Mouse (Mus musculus): ENCODE measurements around the gene Gm44579.

Gm44579 gene

DNA sequence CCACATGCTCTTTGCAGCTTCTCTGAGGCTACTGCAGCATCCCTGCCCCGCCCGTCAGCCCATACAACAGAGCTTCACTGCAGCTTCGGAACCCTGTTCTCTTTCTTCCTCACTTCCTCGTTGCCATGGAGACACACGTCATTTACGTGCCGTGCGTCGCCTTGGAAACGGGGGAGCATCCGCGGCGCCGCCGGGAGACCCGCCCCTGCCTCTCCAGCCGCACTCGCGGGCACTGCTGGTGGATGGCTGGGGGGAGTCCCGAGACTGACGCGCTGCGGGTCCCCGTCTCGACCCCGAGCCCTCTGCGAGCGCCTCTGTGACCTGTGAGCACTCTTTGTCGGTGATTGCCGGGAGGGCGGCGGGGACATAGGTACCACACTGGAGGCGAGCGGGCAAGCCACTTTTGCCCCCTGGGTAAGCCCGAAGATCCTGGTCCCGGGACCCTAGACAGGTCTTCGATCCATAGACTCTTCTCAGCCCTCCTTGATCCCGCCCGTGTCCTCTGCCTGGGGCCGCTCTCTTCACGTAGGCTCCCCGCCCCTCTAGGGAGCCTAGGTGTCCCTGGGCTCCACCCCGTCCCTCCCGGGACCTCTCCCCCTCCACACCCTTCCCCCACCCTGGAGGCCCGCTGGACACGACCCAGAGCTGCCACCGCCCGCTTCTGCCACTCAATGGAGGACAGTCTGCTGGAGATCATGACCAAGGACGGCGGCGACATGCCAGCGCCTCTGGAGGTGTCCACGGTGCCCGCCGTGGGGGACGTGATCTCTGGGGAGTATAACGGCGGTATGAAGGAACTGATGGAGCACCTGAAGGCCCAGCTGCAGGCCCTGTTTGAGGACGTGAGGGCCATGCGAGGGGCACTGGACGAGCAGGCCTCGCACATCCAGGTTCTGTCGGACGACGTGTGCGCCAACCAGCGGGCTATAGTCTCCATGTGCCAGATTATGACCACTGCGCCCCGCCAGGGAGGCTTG, 52.8 kb downstream of the Gm44579 start:
- peak; percentile 68 to 81 for DNase-seq (ENCODE audit: low spot score in 2 of 2)

DNA sequence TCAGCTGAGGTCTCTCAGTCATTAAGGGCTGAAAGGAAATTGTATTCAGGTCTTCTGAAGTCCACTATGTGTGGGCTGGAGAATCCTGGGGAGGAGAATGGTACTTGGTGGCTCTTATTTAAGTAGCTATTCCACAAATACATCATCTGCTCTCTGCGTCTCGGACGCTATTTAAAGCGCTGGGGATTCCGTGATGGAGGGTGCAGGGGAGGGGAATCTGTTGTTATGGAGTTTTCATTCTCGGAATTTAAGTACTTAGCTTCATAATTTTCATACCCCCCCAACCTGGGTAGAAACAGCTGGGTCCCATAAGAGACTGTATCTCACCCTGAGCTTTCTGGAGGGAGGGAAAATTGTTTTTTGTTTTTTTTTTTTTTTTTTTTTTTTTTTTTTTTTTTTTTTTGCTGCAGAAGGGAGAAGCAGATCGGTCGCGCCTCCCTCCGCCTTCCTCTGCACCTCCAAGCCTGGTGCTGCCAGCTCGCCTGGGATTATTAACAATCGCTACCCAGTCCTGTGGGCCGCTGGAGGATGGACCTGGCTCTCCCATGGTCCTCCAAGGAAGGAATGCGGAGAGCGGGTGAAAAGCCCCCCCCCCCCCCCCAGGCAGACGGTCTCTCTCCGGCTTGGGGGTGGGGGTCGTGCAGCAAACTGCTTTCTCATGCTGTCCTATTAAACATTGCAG, 53.7 kb downstream of the Gm44579 start, which contains the start of gene Ccdc184:
TSS of gene Ccdc184 (plus strand) at position 196 of the 682 bp plus-strand sequence.
- no peak for DNase-seq (ENCODE audit: low spot score in 2 of 2)

DNA sequence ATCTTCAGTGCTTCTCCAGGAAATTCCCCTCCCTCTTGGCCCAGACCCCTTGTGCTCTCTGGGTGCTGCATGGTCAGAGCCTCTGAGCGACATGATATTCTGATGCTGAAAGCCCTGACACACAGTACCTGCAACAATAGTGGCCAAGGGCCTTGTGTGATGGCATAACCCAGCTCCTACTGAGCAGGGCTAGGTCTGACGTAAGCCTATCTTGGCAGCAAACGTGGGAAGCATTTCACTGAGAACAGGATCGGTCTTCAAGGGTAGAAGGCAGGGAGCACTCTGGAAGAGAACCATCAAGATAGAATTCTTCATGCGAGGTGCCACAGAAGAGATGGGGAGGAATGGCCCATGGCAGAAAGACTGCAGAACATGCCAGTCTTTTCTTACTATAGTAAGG, 55.3 kb downstream of the Gm44579 start, which contains the start of gene Asb8:
TSS of gene Asb8 (minus strand) at position 101 of the 400 bp plus-strand sequence.
- DNase-seq (ENCODE audit: low spot score in 2 of 2) = no peak

DNA sequence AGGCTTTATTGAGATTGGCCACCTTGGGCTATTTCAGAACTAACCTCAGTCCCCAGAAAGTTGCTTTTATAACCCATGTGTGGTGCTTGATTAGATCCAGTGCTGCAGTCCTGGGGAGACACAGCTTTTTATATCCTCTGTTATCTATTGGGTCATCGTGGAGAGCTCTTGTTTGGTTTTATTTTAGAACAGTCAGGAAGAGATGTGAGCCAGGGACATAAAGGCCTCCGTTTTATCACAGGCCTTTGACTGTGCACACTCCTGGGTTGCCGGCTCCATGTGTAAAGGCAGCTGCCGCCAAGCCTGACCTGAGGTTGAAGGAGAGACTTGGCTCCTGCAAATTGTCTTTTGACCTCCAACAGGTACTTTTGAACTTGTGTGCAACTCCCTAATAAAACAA, 58.2 kb downstream of the Gm44579 start:
- no peak for DNase-seq (ENCODE audit: low spot score in 2 of 2)

DNA sequence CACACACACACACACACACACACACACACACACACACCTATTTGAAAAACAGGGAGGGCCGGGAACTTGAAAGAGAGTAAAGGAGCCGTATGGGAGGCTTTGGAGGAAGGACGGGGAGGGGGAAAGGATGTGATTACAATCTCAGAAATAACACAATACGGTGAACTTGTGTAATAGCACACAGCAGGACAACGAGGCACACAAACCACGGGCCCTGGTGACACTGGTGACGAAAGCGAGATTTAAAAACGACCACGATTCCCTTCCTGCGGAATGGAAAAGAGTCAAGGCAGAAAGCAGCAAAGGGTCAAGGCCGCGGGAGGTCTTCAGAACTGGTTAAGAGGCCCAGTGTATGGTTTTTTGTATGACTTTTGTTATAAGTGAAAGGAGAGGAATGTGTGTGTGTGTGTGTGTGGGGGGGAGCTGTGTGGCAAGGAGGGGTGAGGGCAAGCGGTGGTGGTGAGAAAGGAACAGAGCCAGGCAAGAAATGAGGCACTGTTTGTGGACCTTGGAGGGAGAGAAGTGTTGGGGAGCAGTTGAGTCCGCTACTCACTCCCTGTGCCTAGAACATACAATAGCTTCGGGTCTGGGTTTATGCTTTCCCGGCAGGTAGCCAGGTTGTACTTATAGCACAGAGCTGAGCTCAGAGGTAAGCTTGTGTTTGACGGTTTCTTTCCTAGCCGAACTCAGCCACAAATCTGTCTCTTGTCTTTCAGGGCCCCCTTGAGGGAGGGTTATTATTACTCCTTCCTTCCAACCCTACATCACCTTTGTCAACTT, 59.6 kb downstream of the Gm44579 start:
- no peak for DNase-seq (ENCODE audit: low spot score in 2 of 2)

GRCm38 (mm10) chr15:98157253-98157652, 63.5 kb downstream of the Gm44579 start:
- DNase-seq (ENCODE audit: low spot score in 2 of 2) = no peak

DNA sequence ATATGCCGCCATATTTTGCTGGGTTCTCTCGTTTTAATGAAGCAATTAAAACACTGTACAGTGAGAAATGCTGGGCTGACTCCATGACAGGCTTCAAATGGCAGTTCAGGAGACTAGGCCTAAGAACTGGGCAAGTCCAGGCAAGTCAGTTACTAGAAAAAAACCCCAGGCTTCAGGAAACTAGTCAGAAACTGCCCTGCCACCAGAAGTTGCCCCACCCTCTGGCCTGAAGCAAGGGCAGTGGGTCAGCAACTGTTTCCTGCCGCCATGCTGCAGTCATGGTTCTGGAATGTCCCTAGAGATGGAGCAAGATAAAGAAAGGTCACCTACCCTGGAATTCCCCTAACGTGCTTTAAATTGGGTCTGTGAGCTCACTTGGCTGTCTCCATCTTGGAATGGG, 64.8 kb downstream of the Gm44579 start:
- DNase-seq (ENCODE audit: low spot score in 2 of 2) = no peak

GRCm38 (mm10) chr15:98155272-98155671, 65.5 kb downstream of the Gm44579 start:
- no peak for DNase-seq (ENCODE audit: low spot score in 2 of 2)

DNA sequence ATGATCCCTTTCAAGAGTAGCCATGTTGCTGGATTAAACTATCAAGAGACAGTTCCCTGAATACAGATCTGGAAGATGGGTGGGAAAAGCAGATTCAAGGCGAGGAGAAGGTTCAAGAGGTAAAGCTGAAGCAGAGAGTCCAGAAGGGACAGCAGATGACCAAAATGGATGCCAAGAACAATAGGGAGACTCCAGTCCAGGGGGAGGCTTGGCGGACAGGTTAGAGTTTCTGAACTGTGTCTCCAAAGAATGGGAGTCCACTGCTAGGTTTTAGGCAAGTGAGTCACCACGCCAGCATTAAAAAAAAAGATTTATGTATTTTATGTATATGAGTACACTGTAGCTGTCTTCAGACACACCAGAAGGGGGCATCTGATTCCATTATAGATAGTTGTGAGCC, 66.1 kb downstream of the Gm44579 start:
- DNase-seq (ENCODE audit: low spot score in 2 of 2) = no peak

DNA sequence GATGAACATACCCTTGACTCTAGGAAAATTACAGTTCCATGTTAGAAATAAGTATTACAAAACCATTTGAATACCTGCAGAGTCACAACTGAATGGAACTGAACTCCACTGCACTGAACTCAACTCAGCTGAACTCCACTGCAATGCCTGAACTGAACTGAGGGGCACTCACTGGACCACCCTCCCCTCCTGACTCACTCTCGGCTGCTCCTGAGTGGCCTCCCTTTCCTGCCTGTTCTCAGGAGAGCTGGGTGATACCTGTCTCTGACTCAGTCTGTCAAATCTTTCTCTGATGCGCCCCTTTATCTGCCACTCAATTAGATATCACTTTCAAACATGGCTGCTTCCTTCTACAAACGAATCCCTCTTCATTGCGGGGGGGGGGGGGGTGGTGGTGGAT, 66.6 kb downstream of the Gm44579 start:
- DNase-seq (ENCODE audit: low spot score in 2 of 2) = no peak

DNA sequence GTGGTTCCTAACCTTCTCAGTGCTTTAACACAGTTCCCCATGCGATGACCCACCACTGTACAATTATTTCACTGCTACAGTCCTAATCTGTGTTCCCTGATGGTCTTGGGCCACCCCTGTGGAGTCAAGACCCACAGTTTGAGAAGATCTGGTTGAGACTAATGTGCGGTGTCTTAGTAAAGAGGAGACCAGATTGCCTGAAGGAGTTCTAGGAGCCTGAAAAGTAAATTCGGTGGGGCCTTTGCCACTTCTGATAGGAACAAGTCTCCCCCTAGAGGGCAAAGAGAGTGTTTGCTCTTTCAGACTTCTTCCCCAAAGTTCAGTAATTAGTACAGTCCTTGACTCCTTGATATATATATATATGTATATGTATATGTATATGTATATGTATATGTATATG, 67.2 kb downstream of the Gm44579 start:
- DNase-seq (ENCODE audit: low spot score in 2 of 2) = no peak

DNA sequence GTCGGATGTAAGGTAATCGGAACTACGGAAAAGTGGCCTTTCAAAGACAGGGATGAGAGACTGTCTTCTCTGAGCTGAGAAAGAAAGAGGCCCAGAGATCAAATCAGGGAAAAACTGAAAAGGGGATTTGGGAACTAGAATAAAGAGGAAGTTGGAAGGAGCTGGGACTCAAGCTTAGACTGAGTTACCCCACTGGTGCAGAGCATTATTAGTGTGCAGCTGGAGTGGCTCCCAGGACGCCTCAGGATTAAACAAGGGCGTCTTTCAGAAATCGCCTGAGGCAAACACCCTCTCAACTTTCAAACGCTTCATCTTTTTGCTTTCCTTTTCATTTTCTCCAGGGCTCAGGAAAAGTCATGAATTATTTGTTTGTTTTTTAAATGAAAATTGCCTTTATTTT, 67.9 kb downstream of the Gm44579 start:
- DNase-seq (ENCODE audit: low spot score in 2 of 2) = no peak

DNA sequence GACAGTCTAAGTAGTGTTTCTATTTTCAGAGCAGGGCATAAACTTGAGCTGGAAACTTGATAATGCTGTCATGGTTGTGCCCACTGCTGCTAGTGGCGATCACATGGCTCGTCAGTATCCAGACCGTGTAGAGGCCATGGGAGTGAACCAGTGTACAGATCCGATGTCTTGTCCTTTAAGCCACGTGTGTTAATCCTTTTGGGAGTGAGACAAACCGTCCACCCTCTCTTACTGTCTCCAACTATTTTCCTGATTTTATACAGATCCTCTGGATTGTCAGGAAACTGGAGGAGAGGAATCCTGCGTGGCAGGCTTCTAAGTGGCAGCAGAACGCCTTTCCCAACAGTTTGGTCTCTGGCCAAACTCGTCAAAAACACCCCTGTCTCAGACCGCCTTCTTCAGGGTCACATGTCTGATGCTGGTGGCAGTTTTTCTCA, 71.6 kb downstream of the Gm44579 start:
- no peak for DNase-seq (ENCODE audit: low spot score in 2 of 2)

GRCm38 (mm10) chr15:98148356-98148755, 72.4 kb downstream of the Gm44579 start:
- DNase-seq (ENCODE audit: low spot score in 2 of 2) = no peak

DNA sequence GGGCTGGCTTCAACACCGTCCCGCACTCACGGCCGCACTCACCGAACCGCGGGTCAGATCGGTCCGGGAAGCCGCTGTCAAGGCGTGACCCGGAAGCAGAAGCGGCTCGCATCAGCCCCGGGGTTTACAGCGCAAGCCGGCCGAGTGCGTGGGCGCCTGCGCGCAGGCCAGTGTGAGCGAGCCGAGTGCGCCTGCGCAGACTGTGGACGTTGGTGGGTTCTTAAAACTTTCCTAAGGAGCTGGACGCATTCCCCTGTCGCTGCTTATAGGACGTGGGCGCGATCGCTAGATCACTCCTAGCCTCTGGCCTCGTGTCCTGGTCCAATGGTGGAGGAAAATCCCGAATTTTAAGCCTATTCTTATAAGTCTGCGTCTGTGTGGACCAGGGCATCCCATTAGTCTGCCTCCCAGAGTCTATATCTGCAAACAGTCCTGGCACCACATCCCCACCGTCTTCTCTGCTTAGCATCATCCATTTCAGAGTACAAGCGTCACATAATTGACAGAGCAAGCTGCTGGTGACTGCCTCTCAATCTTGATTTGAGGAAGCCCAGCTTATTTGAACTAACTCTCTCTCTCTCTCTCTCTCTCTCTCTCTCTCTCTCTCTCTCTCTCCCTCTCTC, 75.1 kb downstream of the Gm44579 start:
- peak; percentile 89 to 92 for DNase-seq (ENCODE audit: low spot score in 2 of 2)

GRCm38 (mm10) chr15:98144861-98145507, 75.8 kb downstream of the Gm44579 start:
- no peak for DNase-seq (ENCODE audit: low spot score in 2 of 2)

DNA sequence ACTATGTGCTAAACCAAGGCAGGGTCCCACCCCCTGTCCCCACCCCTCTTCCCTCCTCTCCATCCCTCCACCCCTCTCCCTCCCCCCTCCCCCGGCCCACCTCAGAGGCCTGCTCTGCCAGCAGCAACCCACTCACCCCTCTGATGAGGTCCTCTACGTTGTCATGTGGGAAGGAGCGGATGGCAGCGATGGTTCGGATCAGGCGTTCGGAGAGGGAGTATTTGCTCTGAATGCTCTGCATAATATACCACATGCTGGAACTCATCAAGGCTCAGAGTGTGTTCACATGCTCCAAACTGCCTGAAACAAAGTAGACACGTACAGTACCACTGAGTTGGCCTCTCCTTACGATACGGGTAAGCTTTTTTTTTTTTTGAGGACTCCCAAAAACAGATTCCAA, 78.3 kb downstream of the Gm44579 start:
- DNase-seq (ENCODE audit: low spot score in 2 of 2) = no peak

GRCm38 (mm10) chr15:98140809-98141208, 80.0 kb downstream of the Gm44579 start:
- no peak for DNase-seq (ENCODE audit: low spot score in 2 of 2)

- DNase-seq (ENCODE audit: low spot score in 2 of 2) = no peak
These were observed 81.0 kb downstream of the Gm44579 start for GRCm38 (mm10) chr15:98139763-98140162.

DNA sequence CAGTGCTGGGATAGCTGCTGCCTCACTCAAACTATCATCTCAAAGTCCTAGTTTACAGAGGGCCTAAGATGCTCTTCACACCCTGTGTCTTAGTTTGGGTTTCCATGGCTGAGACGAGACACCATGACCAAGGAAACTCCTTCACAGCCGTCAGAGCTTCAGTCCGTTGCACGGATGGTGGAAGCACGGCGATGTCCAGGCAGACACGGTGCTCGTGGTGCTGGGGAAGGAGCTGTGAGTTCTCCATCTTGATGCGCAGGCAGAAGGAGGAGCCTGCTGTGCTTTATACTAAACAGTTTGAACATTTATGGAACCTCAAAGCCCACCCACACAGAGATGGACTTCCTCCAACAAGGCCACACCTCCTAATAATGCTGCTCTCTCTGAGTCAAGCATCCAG, 83.9 kb downstream of the Gm44579 start:
- DNase-seq (ENCODE audit: low spot score in 2 of 2) = no peak

All from frontal cortex, postnatal 25 days (tissue).